Mouse (Mus musculus) cerebral cortex, adult 2 months (tissue): ENCODE measurements around the gene Tk2.

Experiments used
- WGBS: fragments of 180-500 bp; shearing (Covaris S2); methylation state at CpG from one replicate; pipeline ENCODE4 v1.1.7; 2018; 5-methylcytosine and 5-hydroxymethylcytosine counted together

Tk2 gene

GRCm38 (mm10) chr8:104219079-104219478, 29.3 kb downstream of the Tk2 start:
- WGBS: 31% methylated on average over 11 of the region's 11 CpGs

- 97% methylated on average over 5 of the region's 5 CpGs for WGBS
Measured at GRCm38 (mm10) chr8:104217601-104218000, 30.8 kb downstream of the Tk2 start.

- WGBS: 78% methylated on average over 3 of the region's 3 CpGs
Measured at GRCm38 (mm10) chr8:104205292-104205691, 43.1 kb downstream of the Tk2 start.

DNA sequence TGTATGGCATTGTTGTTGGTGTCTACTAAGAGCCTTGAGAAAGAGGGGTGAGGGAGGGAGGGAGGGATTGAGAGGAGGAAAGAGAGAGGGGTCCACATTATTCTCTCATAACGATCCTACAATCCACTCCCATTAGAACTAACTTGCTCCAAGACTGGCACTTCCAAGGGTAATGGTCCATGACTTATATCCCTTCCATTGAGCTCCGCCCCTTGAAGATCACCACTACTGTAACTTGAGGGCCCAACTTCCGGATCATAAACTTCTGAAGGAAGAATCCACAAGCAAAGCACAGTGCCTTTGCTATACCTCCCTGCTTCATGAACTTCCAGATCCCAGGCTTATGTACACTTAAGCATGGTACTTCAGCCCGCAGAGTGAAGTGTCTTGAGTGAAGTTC, 46.0 kb downstream of the Tk2 start:
- 93% methylated on average over 4 of the region's 4 CpGs for WGBS

GRCm38 (mm10) chr8:104201622-104202021, 46.7 kb downstream of the Tk2 start:
- WGBS: 95% methylated on average over 3 of the region's 3 CpGs

DNA sequence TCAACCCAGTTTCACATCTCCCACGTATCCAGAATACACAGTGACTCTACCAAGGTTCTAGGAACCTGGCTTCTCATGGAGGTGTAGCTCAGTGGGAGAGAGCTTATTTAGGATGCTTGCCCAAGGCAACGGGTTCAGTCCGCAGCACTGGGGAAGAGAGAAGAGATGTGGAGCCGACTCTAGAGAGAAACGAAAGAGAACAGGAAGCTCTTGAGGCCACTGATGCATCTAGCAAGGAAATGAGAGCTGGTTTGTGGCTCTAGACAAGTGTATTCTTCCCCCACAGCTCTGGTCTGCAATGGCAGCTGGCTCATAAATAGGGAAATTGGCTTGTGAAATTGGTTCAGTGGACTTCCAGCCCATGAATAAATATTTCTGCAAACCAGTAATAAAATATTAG, 48.6 kb downstream of the Tk2 start:
- 79% methylated on average over 5 of the region's 5 CpGs for WGBS

- 61% methylated on average over 11 of the region's 11 CpGs for WGBS
Measured at GRCm38 (mm10) chr8:104191496-104191895, 56.9 kb downstream of the Tk2 start.

- WGBS: 82% methylated on average over 6 of the region's 6 CpGs
Measured at GRCm38 (mm10) chr8:104190777-104191468, 57.4 kb downstream of the Tk2 start.

DNA sequence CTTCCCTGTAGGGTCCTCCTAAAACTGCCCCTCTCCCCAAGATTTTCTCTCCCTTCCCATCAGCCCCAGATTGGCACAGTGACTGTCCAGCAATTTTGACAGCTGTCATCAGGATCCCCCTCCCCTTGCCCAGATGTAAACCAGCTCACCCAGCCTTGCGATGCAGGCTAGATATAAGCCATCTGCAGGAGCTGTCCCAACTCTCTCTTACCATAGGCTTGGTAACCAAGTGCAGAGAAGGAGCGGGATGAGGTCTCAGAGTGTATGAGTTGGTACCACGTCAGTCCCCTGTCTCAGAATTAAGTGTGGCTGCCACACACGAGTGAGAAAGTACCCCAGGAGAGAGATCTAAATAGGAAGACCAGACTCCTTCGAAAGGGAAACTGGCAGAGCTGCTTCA, 59.9 kb downstream of the Tk2 start:
- 81% methylated on average over 5 of the region's 5 CpGs for WGBS

GRCm38 (mm10) chr8:104187622-104188021, 60.7 kb downstream of the Tk2 start:
- 78% methylated on average over 6 of the region's 6 CpGs for WGBS

- 58% methylated on average over 4 of the region's 4 CpGs for WGBS
Measured at GRCm38 (mm10) chr8:104186827-104187226, 61.5 kb downstream of the Tk2 start.

DNA sequence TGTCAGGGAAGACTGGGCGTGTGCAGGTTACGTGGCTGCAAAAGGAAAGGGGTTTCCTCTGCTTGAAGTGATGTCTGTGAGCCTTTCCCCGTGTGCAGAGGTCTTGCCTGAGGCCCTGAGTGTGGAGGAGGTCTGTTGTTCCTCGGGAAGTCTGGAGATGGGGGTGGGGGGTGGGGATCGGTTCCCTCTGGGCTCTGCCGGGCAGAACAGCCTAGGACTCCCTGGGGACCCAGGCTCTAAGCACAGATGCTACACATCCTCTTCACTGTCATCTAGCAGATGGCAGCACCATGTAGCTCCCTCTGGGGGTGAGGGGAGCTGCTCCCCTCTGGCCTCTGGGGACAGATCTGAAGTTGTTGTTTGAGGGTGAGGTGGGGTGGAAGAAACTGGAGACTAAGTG, 63.5 kb downstream of the Tk2 start:
- WGBS: 53% methylated on average over 6 of the region's 6 CpGs

DNA sequence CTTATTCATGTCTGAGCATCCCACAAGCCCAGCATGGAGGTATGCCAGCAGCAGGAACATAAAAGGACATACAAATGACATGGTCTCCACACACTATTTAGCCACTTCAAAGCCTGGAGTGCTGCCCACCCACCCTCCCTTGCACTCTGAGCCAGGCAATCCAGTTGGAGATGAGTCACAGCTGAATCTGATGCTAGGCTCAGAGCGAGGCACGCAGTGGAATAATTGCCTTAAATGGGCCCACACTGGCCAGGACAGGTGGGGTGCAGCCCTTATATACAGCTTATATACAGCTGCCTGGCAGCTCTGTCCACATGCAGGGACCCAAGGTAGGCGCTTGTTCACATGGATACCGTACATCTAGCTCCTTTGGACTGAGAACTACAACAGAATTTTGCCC, 71.3 kb downstream of the Tk2 start:
- WGBS: 46% methylated on average over 4 of the region's 4 CpGs
